8 mouse cellular contexts compared by ENCODE assay signal in the genomic region with DNA sequence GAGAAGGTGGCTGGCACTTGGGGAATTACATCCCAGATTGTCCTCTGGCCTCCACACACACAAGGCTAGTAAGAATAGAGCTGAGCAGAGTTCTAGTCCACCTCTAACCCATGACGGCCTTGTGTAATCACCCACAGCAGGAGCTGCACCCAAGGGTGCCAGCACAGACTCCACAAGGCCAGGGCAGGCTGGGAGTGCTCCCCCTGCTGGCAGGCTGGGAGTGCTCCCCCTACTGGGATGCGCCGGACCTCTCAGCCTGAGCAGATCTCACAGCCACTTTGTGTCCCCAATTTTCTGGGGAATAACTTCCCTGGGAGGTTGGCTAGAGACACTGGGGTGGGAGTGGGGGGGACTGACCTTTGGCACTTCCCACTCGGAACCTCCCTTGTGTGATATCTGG.
DNase-seq lines count a peak whose midpoint lies in the region; ATAC-seq and TF ChIP-seq lines count a peak whose summit lies in the region.

No protein-coding gene starts in this region.

- peak; percentile 72 for DNase-seq in heart, postnatal 4 days
- DNase-seq in heart, adult 8-10 months (ENCODE audit: low spot score) = no peak
- DNase-seq in testis, postnatal 14 days (ENCODE audit: low spot score) = no peak
- DNase-seq in adrenal gland, postnatal 36 days = peak; percentile 71 to 81
- DNase-seq in gastrocnemius, postnatal 36 days = peak; percentile 45 to 49
- DNase-seq in naive thymus-derived CD4-positive, alpha-beta T cell, adult 2 months (ENCODE audit: low read depth) = peak; percentile 67

- no peaks in the 10 kb centered on the region for H3K36me3 ChIP-seq in testis, adult 2 months (ENCODE audit: control insufficient read depth, insufficient read depth, low read length)

- H3K4me3 ChIP-seq in testis, adult 2 months (ENCODE audit: control insufficient read depth, low read depth, low read length) = no peak overlapping the region

- H3K27me3 ChIP-seq in testis, adult 2 months (ENCODE audit: control insufficient read depth, insufficient read depth, low read length) = no peaks in the 10 kb centered on the region

- H3K4me1 ChIP-seq in testis, adult 2 months (ENCODE audit: control insufficient read depth, insufficient read depth, low read length) = peaks cover 6% of the 10 kb centered on the region

- H3K27ac ChIP-seq in testis, adult 2 months (ENCODE audit: control insufficient read depth, insufficient read depth, low read depth, low read length) = no peak overlapping the region

- no peak for ATAC-seq in inflammation-experienced regulatory T-cells, adult 6 months

- intact Hi-C loops in gastrocnemius, postnatal 36 days (cut with DNase I) = loop anchor here (5.0 kb wide), 3 partner anchors 66 to 191 kb away; no protein-coding TSS in a partner anchor

- peak; percentile 68 for TF ChIP-seq CTCF in testis, adult 2 months (IDR thresholded peaks at IDR 0.05; ENCODE audit: control insufficient read depth, insufficient read depth, insufficient replicate concordance, low read depth, low read length)

- no peak for TF ChIP-seq POLR2A in testis, adult 2 months (IDR thresholded peaks at IDR 0.05; ENCODE audit: control insufficient read depth, low read depth, low read length)

Comparison
In these comparisons a context has a peak if more than half of its experiments do, and no peak if none do; other contexts are left out.
1. DNase-seq: peak in heart, postnatal 4 days (single experiment), adrenal gland, postnatal 36 days (2 of 2), gastrocnemius, postnatal 36 days (2 of 2) and naive thymus-derived CD4-positive, alpha-beta T cell, adult 2 months (single experiment); none in heart, adult 8-10 months (single experiment) and testis, postnatal 14 days (single experiment).